Mouse (Mus musculus): ENCODE data around the gene Tarbp2.

Gene Tarbp2

DNA sequence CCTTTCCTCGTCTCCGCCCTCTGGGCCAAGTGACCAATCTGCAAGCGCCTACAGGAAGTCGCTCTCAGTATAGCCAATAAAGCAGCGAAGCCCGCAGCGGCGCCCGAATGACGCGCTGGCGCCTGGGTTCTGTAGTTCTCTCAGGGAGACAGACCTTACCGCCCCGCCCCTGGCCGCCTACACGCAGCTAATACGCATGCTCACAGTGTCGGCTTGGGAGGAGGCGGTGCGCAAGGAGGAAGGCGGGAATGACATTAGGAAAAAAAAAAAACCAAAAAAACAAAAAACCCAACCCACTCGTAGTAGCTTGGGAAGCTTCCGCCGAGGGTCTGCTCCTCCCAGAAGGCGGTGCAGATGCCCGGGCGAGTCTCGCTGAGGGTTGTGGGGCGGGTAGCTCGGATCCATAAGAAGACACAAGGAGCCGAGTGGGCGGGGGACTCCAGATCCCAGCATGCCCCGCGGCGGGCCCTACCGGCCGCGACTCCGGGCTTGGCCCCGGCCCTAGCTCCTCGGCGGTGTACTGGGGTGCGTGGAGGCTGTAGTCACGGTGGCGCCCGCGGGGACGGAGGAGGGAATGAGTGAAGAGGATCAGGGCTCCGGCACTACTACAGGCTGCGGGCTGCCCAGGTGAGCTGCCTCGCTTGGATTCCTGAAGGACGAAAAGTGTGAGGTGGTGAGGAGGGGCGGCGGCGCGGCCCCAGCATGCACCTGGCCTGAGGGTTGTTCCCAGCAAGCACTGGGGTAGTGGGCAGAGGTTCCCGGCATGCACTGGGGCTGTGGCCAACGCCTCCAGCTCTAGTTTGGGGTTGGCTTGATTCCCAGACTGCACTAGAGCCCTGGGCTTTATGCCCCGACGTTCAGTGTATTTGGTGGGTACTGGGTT, at the start of gene Tarbp2:
Gene Tarbp2, plus strand, starts transcription at position 217 of the 883 bp plus-strand sequence.
- DNase-seq (ENCODE audit: low spot score in 2 of 2) = peak; percentile 100

GRCm38 (mm10) chr15:102468675-102469370, 49.2 kb upstream of the Tarbp2 start:
- no peak for DNase-seq (ENCODE audit: low spot score in 2 of 2)

- peak; percentile 98 for DNase-seq (ENCODE audit: low spot score in 2 of 2)
Measured at GRCm38 (mm10) chr15:102470183-102470604, 47.8 kb upstream of the Tarbp2 start, which contains the start of gene Pcbp2. Gene Pcbp2 (plus strand): TSS chr15:102470539.

- peak; percentile 88 for DNase-seq (ENCODE audit: low spot score in 2 of 2)
Measured at GRCm38 (mm10) chr15:102470605-102471294, 47.2 kb upstream of the Tarbp2 start.

- DNase-seq (ENCODE audit: low spot score in 2 of 2) = no peak
Measured at GRCm38 (mm10) chr15:102471295-102471645, 46.7 kb upstream of the Tarbp2 start.

- no peak for DNase-seq (ENCODE audit: low spot score in 2 of 2)
Measured at GRCm38 (mm10) chr15:102471727-102472126, 46.3 kb upstream of the Tarbp2 start.

- DNase-seq (ENCODE audit: low spot score in 2 of 2) = no peak
Measured at GRCm38 (mm10) chr15:102473246-102473645, 44.7 kb upstream of the Tarbp2 start.

GRCm38 (mm10) chr15:102474520-102474919, 43.5 kb upstream of the Tarbp2 start:
- DNase-seq (ENCODE audit: low spot score in 2 of 2) = no peak

GRCm38 (mm10) chr15:102483136-102483535, 34.9 kb upstream of the Tarbp2 start:
- no peak for DNase-seq (ENCODE audit: low spot score in 2 of 2)

DNA sequence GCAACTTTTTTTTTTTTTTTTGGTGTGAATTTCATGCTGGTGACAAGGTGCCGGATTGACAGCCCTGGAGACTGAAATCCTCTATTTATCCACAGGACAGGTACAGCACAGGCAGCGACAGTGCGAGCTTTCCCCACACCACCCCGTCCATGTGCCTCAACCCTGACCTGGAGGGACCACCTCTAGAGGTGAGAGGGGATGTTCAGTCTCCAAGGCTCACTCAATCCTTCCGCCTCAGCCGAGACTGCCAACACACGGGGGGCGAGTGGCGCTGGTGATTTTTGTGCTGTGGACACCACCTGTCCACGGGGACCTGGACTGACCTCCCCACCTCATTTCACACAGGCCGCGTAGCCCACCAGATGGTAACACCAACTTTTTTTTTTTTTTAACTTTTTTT, 32.1 kb upstream of the Tarbp2 start:
- DNase-seq (ENCODE audit: low spot score in 2 of 2) = no peak

- no peak for DNase-seq (ENCODE audit: low spot score in 2 of 2)
Measured at GRCm38 (mm10) chr15:102487664-102488063, 30.3 kb upstream of the Tarbp2 start.

DNA sequence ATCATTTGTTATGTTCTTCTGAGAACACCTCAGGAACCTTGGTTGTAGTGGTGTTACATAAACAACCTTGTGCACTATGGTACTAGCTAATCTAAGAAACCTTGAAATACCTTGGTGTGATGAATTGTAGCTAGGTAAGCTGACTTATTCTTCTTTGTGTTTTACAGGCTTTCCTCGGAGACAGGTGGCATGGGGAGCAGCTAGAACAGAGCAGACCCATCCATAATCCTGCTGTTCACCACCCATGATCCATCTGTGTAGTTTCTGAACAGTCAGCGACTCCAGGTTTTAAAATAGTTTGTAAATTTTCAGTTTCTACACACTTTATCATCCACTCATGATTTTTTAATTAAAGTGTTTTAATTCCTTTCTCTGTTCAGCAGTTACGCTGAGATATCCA, 19.7 kb upstream of the Tarbp2 start:
- DNase-seq (ENCODE audit: low spot score in 2 of 2) = no peak

GRCm38 (mm10) chr15:102499370-102499769, 18.6 kb upstream of the Tarbp2 start:
- peak in 1 of 2 experiments; percentile 29 for DNase-seq (ENCODE audit: low spot score in 2 of 2)

- DNase-seq (ENCODE audit: low spot score in 2 of 2) = no peak
Measured at GRCm38 (mm10) chr15:102499851-102500250, 18.1 kb upstream of the Tarbp2 start.

DNA sequence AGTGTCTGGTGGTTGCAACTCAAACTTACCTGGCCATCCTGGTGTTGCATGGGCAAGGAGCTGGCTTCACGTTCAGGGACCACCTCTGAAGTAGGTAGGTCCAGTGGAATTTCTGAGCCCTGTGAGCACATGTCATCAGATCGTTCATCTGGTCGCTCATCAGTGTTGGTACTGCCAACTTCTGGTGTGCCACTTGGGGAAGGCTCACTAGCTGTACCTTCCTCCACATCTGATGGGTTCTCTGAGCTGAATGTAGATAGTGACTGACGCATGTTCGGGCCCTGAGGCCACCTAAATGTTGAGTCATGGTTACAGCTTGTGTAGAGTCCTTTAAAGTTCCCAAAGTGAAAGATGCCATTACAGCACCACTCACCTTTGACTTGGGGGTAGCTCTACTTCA, 17.5 kb upstream of the Tarbp2 start:
- DNase-seq (ENCODE audit: low spot score in 2 of 2) = peak in 1 of 2 experiments; percentile 26

DNA sequence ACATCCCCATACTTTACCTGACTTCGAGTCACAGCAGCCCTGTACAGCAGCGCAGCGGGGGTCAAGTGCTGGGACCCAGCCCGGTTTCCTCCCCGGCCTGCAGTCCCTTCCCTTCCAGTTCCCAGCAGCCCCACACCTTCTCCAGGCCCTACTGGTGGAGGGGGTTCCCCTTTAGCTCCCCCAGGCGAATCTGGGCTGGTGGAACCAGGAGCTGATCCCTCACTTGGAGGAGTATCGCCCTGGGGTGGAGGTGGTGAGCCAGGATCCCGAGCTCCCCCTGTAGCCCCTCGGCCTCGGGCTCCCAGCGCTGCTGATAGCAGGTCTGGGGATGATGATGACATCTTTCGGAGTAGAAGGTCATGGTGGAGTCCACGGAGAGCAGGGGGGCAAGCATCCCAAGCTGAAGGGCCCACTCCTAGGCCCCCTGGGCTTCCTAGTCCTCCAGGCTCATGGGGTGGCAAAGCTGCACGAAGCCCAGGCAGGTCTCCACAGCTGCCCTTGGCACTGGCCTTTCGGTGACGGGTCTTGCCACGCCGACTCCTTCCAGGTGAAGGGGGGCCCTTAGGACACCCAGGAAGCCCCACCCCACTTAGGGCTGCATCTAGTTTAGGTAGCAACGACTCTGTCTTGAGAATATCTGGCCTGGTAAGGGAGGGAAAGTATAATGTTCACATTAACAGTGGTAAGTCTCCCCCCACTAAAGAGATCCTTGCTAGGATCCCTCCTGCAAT, 16.7 kb upstream of the Tarbp2 start:
- DNase-seq (ENCODE audit: low spot score in 2 of 2) = peak; percentile 18 to 26

DNA sequence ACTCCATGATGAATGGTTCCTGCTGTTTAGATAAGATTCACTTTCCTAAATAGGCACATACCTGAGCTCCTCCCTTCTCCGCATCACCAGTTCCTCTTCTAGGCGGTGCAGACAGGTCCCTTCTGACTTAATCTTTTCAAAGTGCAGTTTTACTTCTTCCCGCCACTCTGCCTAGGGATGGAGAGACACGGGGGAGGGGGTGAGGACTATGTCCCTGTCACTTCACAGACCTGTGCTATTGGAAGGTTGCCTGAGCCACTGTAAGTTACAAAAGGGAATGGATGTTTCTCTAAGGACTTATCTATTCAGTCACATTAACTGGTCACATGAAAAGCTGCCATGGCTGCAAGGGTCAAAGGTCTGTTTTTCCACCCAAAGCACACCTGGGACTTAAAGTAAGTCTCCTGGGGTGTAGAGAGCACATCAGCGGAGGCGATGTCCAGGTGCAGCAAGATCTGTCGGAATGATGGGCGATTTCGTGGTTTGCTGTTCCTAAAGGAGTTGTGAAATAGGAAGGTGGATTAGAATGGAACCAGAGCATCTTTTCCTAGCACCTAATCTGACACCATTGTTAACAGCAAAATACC, 15.6 kb upstream of the Tarbp2 start:
- peak; percentile 19 to 30 for DNase-seq (ENCODE audit: low spot score in 2 of 2)

- peak; percentile 7 to 23 for DNase-seq (ENCODE audit: low spot score in 2 of 2)
Measured at GRCm38 (mm10) chr15:102503447-102503846, 14.5 kb upstream of the Tarbp2 start, which contains the start of gene Gm10337. Gene Gm10337 (plus strand): TSS chr15:102503722.

DNA sequence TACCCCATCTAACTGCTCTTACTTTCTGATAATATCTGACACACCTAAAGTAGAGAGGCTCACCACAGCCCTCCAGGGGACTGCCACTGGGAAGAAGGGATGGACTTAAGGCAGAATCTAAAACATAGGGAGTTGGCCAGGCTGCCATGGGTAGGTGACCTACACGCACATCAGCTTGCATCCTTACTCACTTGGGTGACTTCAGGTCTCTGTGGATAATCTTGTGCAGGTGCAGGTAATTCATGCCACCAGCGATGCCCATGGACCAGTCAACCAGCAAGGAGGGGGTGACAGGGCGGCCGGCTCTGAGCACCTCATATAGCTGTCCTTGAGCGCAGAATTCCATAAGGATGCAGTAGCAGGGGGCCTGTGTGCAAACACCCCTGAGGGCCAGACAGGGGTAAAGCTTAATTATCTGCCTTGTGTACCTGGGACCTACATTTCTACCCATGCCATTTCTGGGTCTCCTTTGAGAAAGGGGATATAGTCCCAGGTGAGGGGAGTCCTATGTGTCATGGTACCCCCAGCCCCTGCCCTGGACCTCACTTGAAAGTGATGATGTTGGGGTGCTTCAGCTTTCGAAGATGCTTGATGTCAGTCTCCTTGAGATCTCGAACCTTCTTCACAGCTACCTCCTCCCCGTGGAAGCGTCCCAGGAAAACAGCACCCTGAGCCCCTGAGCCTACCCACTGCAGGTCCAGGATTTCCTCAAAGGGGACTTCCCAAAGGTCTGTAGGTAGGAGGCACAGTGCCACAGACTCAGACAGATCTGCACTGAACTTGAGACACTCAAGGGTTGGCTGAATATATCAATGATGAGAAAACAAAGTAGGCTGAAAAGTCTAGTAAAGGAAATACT, 13.8 kb upstream of the Tarbp2 start:
- peak; percentile 23 to 28 for DNase-seq (ENCODE audit: low spot score in 2 of 2)
